In genomic region chr1:160534571-160535335, GRCm38 (mm10) we compare ENCODE assay signal across 9 mouse cellular contexts.
A peak's percentile ranks its signal among the peaks of the same experiment; 100 is the strongest.
DNase-seq lines count a peak whose midpoint lies in the region; ATAC-seq and TF ChIP-seq lines count a peak whose summit lies in the region.
"Had no signal": no experiment of that assay in that cellular context is flagged by ENCODE, and none has a peak within 500 bp of the region (broad histone marks: within the 10 kb centered on the region; RNA-seq: fewer than 3 reads in every experiment).

No protein-coding gene starts in this region.

- no peaks in the 10 kb centered on the region for H3K27me3 ChIP-seq in embryonic facial prominence, embryonic 14.5 days (replicated peaks; ENCODE audit: control insufficient read depth, insufficient read depth, low read length)
- no peaks in the 10 kb centered on the region for H3K27me3 ChIP-seq in embryonic facial prominence, embryonic 10.5 days (replicated peaks; ENCODE audit: low read depth, poor library complexity, severe bottlenecking)
- H3K27me3 ChIP-seq in heart, embryonic 13.5 days (replicated peaks) = no peaks in the 10 kb centered on the region
- no peaks in the 10 kb centered on the region for H3K27me3 ChIP-seq in kidney, adult 2 months (replicated peaks; ENCODE audit: control insufficient read depth, insufficient read depth, low read length)
- H3K27me3 ChIP-seq: limb, embryonic 15.5 days had no signal

- H3K9ac ChIP-seq in embryonic facial prominence, embryonic 14.5 days (ENCODE audit: low read depth, low read length) = no peak overlapping the region
- H3K9ac ChIP-seq in heart, embryonic 13.5 days = no peak overlapping the region
- H3K9ac ChIP-seq: limb, embryonic 15.5 days had no signal

- H3K36me3 ChIP-seq in embryonic facial prominence, embryonic 14.5 days (ENCODE audit: control insufficient read depth, insufficient read depth, low read length) = no peaks in the 10 kb centered on the region
- no peaks in the 10 kb centered on the region for H3K36me3 ChIP-seq in embryonic facial prominence, embryonic 10.5 days (replicated peaks)
- no peaks in the 10 kb centered on the region for H3K36me3 ChIP-seq in heart, embryonic 13.5 days
- H3K36me3 ChIP-seq in kidney, adult 2 months (ENCODE audit: control insufficient read depth, insufficient read depth, low read length) = no peaks in the 10 kb centered on the region
- H3K36me3 ChIP-seq: limb, embryonic 15.5 days had no signal

- TF ChIP-seq POLR2A in kidney, adult 2 months (IDR thresholded peaks at IDR 0.05; ENCODE audit: low read depth, low read length) = no peak

- no peak overlapping the region for H3K4me2 ChIP-seq in embryonic facial prominence, embryonic 14.5 days (ENCODE audit: low read depth, low read length)
- no peak overlapping the region for H3K4me2 ChIP-seq in heart, embryonic 13.5 days
- H3K4me2 ChIP-seq: limb, embryonic 15.5 days had no signal

- H3K4me3 ChIP-seq in embryonic facial prominence, embryonic 14.5 days (ENCODE audit: low read depth, low read length) = no peak overlapping the region
- H3K4me3 ChIP-seq in embryonic facial prominence, embryonic 10.5 days = no peak overlapping the region
- H3K4me3 ChIP-seq in heart, embryonic 13.5 days = no peak overlapping the region
- H3K4me3 ChIP-seq in kidney, adult 2 months (ENCODE audit: insufficient read depth, low read depth, low read length) = no peak overlapping the region
- H3K4me3 ChIP-seq: limb, embryonic 15.5 days had no signal

- 78% methylated on average over 2 of the region's 2 CpGs for WGBS in embryonic facial prominence, embryonic 14.5 days
- 88% methylated on average over 2 of the region's 2 CpGs for WGBS in embryonic facial prominence, embryonic 10.5 days
- 52% methylated on average over 2 of the region's 2 CpGs for WGBS in heart, embryonic 13.5 days
- 90% methylated on average over 2 of the region's 2 CpGs for WGBS in kidney, adult 2 months

- 0 out of 2 replicates have a peak, but pooled peaks cover 3% of the 10 kb centered on the region for H3K4me1 ChIP-seq in embryonic facial prominence, embryonic 14.5 days (ENCODE audit: control insufficient read depth, insufficient read depth, low read length)
- no peaks in the 10 kb centered on the region for H3K4me1 ChIP-seq in embryonic facial prominence, embryonic 10.5 days
- peaks cover 24% of the 10 kb centered on the region for H3K4me1 ChIP-seq in heart, embryonic 13.5 days
- 0 out of 2 replicates have a peak, but pooled peaks cover 2% of the 10 kb centered on the region for H3K4me1 ChIP-seq in kidney, adult 2 months (ENCODE audit: control insufficient read depth, insufficient read depth, low read length)

- peak; percentile 23 for DNase-seq in embryonic facial prominence, embryonic 14.5 days (ENCODE audit: low spot score)
- no peak for DNase-seq in embryonic facial prominence, embryonic 10.5 days (ENCODE audit: low spot score)
- DNase-seq in layer of hippocampus, postnatal 36 days = peak; percentile 40 to 48
- DNase-seq in right cerebral cortex, postnatal 10 days (ENCODE audit: low spot score in 2 of 2) = peak; percentile 62 to 78
- DNase-seq in testis, postnatal 10 days (ENCODE audit: low spot score) = no peak
- DNase-seq in adrenal gland, postnatal 4 days (ENCODE audit: low spot score in 2 of 2) = no peak
- DNase-seq in kidney, adult 2 months = no peak

- H3K27ac ChIP-seq in embryonic facial prominence, embryonic 14.5 days (replicated peaks; ENCODE audit: low read depth, low read length) = no peak overlapping the region
- no peak overlapping the region for H3K27ac ChIP-seq in embryonic facial prominence, embryonic 10.5 days (replicated peaks)
- peak overlapping the region; percentile 56 for H3K27ac ChIP-seq in heart, embryonic 13.5 days (replicated peaks)
- H3K27ac ChIP-seq in kidney, adult 2 months (ENCODE audit: insufficient read depth, low read depth, low read length) = no peak overlapping the region
- H3K27ac ChIP-seq: limb, embryonic 15.5 days had no signal

- ATAC-seq in embryonic facial prominence, embryonic 14.5 days (ENCODE audit: low read depth) = peak; percentile 88
- no peak for ATAC-seq in heart, embryonic 13.5 days (ENCODE audit: extremely low read depth, insufficient number of reproducible peaks, low FRiP score, low TSS enrichment)

- no peak for TF ChIP-seq CTCF in kidney, adult 2 months (conservative IDR thresholded peaks at IDR 0.05; ENCODE audit: insufficient read depth, insufficient read length, low read depth, low read length)

- no peaks in the 10 kb centered on the region for H3K9me3 ChIP-seq in embryonic facial prominence, embryonic 14.5 days (ENCODE audit: control insufficient read depth, low read length)
- H3K9me3 ChIP-seq in embryonic facial prominence, embryonic 10.5 days = no peaks in the 10 kb centered on the region
- no peaks in the 10 kb centered on the region for H3K9me3 ChIP-seq in heart, embryonic 13.5 days
- H3K9me3 ChIP-seq: limb, embryonic 15.5 days had no signal

Comparison
In these comparisons a context has a peak if more than half of its experiments do, and no peak if none do; other contexts are left out.
1. DNase-seq: peak in embryonic facial prominence, embryonic 14.5 days (single experiment), layer of hippocampus, postnatal 36 days (2 of 2) and right cerebral cortex, postnatal 10 days (2 of 2); none in embryonic facial prominence, embryonic 10.5 days (single experiment), testis, postnatal 10 days (single experiment), adrenal gland, postnatal 4 days (0 of 2) and kidney, adult 2 months (single experiment).